Mouse (Mus musculus): Measurements from ENCODE around the gene Efcab14.

The Efcab14 gene

DNA sequence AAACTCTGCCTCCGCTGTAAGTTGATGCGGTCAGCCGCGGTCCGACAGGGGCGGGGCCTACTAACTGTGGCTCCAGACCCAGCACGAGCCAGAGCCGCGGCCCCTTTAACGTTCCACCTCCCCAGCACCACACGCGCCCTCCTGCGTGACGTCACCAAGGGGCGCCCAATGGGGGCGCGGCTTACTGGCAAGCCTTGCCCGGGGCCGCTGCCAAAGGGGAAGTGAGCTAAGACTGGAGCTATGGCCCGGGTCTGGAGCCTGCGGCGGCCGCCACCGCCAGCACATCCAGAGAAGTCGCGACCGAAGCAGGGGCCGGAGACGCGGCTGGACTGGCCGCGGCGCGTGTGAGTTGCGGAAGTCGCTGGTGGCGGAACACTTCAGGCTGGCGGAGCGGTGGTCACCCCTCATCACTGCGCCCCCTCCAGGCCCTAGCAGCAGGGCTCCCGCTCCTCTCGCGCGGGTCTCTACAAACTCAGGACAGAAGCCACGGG is at the start of gene Efcab14:
TSS of gene Efcab14 (plus strand) at position 194 of the 491 bp plus-strand sequence.
- DNase-seq (ENCODE audit: low read depth, low spot score), result peak; percentile 94

DNA sequence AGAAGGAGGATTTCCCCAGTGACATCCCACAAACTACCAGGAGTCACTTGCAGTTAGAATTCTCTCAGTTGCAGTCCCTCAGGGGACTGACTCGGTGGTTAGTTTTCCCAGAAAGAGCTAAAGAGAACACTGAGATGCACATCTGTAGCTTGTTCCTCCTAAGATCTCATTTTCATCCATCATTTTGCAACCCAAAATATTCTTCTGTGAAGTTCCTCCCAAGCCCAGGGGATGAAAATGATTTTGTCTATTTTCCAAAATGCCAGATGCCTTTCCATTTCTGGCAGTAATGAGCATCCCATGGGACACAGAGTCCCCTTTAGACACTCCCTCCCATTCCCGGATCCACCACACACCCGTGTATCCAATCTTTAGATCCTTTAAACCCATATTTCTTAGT is 36.1 kb upstream of the Efcab14 start:
- DNase-seq (ENCODE audit: low read depth, low spot score), result no peak

DNA sequence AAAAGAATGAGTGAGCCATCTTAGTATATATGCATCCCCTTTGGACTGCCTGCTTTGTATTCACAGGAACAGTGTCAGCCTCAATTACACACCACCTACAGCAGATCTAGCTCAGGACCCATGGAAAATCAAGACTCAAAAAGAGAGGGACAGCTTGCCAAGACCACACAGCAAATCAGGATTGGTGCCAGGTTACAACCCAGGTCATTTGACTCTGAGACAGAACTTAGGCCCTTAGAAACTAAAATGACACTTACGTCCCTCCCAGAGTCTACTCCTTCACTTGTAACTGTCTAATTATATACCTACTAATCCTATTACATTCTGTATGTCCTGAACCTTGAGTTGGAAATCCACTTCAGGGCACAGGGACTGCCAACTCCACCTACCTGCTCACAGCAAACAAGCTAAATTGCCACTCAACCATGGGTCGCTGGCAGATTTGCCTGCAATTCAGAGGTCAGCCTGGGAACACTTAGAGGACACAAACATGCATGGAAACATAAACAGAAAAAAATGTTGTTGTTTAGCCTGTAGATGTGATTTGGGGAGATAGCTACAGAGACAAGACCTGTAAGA is 33.5 kb upstream of the Efcab14 start:
- DNase-seq (ENCODE audit: low read depth, low spot score), result no peak

DNA sequence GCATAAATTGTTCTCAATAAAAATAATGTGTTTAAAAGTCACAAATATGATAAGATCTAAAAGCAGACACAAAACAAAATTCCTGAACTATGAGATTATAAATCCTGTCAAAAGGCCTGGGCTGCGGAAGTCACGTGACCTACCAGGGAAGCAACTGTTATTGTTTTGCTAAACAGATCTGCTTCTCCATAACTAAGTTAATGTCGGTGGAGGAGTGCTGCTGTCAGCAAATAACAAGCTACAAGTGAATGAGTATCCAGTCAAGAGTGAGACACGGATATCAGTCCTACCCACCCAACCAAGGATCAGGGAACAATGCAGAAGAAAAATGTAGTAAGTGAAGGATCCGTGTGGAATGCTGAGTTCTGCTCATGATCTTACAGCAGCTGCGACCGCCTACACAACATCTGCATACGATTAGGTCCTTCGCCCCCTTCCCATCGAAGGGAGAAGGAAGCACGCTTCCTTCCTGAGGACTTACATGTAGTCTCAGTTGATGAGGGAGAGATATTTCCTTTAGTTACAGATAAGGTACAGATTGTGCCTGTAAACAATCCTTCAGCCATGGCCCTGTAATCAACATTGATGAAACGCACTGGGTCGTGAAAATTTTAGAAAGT is 28.5 kb upstream of the Efcab14 start:
- no peak for DNase-seq (ENCODE audit: low read depth, low spot score)

DNA sequence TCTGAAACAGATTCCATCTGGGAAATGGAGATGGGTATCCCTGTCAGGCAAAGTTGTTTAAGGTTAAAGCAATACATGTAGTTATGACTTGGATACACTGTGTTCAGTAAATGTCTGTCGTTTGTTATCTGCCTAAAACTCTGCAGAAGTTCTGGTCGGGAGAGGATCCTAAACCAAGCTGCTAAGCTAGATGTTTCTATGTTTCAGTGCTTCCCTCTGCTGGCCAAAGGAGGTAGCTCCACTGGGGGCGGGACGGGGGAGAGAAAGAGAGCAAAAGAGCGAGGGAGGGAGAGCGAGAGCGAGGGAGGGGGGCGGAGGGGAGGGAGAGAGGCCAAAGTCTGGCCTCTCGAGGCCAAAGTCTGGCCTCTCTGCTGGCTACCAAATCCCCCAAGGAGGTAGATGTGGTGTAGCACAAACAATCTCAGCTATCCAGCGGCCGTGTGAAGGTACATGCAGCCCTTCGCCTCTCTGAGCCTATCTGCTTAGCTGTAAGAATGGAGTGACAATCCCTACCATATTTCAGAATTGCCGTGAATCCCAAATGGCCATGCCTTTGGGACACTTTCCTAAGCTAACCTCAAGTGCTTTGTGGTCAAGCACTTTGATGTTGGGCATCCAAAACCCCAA is 27.6 kb upstream of the Efcab14 start:
- DNase-seq (ENCODE audit: low read depth, low spot score), result peak; percentile 70

DNA sequence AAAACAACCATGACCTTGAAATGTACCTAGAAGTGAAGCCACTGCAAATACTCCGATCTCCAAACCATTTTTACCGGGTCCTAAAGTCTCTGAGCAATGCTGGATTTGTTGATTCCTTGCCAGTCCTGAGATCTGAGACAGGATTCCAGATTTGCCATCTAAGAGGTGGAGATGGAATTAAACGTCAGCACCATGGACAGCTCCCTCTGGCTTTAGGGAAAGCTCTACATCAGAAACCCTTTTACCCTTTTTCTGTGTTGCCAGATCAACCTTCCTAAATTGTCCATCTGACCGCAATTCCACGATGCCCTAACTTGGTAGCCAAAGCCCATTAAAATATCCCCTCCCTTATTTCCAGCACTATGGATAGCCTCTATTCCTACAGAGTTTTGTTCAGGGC is 8.8 kb upstream of the Efcab14 start:
- peak; percentile 60 for DNase-seq (ENCODE audit: low read depth, low spot score)

DNA sequence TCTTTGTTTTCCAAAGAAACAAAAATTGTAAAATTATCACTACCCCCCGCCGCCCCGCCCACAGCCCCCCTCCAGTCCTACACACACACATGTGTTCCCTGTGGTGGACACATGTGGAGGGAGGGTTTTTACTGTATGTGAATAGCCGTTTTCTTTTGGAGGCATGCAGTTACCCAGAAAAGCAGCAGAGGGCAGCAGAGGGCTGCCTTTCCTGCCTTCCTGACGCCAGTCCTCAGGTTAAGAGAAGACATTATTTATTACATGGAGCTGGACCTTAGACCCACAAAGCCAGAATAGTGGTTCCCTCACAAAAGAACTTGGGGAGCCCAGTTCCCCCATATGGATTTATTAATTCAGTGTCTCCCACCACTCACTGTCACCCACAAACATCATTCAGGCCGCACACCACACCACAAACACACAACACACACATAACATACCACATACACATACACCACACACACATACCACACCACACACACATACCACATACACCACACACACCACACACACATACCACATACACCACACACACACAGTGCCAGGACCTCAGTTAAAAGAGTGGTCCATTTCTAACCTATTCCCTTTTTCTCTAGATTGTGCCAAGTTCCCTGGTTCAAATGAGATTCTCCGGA is 5.8 kb upstream of the Efcab14 start:
- DNase-seq (ENCODE audit: low read depth, low spot score), result peak; percentile 88

DNA sequence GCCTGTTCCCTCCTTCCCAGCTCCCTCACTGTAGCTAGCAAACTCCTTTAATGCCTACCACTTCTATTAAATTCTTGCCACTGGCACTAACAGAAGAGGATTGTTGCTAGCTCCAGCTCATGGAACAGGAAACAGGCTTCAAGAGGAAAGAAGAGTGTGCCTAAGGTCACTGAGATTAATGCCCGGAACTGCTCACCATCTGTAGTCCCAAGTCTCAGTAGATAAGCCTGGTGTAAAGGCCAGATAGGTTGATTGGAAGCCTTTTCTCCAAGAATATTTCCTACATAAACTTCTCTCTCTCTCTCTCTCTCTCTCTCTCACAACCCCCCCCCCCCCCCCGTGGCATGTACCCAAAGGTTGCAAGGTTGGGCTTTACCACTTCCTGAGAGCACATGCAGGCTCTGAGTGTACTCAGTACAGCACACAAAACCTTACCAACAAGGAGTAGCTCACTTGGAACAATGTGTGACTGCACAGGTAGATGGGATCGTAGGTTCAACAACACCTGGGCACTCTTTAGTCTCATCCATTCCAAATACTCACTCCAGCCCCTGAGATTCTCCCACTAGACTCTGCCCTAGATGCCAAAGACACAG is 5.2 kb upstream of the Efcab14 start:
- DNase-seq (ENCODE audit: low read depth, low spot score), result peak; percentile 42

DNA sequence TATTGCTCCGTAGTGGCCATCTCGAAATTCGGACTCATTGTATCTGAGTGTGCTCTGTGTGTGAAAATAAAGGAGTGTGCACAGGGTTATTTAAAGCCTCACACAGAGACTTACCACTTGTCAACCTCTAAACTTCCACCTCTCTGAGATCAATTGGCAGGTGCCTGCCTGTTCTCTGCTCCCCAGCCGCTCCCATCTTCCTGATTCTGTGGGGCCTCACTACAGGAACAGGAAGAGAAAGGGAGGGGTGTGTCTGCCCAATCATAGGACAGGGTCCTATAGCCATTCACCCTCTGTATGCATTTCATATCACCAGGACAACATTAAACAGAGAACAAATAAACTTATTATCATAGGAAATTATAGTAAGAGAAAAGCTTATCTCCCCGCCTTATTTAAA is 3.8 kb upstream of the Efcab14 start:
- no peak for DNase-seq (ENCODE audit: low read depth, low spot score)

DNA sequence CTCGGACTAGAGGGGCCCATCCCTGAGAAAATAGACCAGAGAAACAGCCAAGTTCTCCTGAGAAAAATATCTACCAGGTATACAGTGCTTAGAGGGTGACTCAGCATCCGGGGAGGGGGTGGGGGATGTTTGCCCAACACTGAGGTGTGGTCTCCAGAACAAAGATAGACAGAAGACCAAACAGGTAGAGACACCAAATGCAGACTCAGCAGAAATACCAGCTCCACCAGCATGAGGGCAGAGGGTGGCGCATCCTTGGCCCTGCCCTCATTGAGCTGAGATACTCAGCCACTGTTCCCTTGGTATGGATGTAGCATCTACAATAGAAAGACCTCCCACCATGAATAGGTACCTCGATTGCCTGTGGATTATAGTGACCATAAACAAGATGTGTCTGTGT is 2.7 kb upstream of the Efcab14 start:
- no peak for DNase-seq (ENCODE audit: low read depth, low spot score)

DNA sequence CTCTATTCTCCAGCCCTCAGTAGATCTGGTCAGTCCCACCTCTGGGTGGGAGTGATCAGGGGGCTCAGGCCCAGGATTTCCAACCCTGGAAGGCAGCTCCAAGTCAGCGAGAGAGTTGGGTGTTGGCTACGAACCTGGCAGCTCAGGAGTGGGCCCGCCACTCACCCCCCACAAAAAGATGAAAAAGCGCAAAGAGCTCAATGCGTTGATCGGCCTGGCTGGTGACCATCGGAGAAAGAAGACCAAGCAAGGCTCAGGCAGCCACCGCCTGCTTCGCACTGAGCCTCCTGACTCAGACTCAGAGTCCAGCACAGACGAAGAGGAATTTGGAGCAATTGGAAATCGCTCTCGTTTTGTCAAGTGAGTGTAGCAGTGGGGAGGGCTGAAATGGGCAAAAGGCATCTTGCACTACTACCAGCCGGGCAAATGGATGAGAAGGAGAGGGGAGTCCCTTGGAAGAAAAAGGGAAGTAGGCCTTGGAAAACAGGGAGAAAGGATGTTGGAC is 989 bp downstream of the Efcab14 start:
- no peak for DNase-seq (ENCODE audit: low read depth, low spot score)

DNA sequence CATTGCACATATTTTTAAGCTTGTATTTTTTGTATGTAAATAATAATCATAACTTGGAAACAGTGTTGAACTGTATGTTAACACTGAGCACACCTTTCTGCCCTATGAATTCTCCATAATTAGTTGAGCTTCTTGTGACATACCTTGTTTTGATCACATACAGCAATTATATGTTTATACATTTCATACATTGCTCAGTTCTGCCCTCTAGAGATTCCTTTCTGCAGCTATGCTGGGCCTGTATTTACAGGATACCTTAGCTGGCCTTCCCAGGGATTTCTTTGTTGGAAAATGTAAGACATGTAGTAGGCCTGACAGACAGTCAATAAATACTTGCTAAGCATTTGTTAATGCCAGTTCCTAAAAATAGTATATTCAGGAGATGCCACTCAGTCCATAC is 5.1 kb downstream of the Efcab14 start:
- no peak for DNase-seq (ENCODE audit: low read depth, low spot score)

DNA sequence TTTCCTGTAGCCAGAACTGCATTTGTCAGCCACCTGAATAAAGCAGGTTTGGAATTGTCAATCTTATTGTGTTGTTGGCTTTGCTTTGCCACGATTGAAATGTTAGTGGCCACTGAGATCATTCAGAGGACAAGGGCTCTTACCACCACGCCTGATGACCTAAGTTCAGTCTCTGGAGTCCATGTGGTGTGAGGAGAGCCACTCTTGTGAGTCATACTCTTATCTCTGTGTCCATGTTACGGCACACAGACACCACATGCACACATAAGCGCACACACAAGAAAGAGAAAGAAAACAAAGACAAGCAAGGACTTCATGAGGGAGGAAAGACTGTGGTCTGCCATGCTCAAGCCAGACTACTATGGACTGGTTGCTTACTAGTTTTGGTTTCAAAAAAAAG is 5.6 kb downstream of the Efcab14 start:
- DNase-seq (ENCODE audit: low read depth, low spot score), result no peak

DNA sequence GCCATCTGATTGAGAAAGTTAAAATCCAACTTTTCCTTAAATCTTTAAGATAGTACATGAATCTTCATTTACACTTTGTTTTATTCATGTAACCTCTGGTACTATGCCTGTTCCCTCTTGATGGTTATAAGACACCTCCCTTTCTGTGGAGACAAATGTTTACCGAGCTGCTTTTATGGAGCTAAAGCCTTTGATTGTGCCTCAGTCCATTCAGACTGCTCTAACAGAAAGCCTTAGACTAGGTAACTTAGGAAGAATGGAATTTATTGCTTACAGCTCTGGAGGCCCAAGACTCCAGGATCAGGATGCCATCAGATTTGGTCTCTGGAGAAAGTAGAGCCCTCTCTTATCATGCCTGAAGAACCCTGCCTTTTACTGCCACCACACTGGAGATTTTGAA is 10.6 kb downstream of the Efcab14 start:
- no peak for DNase-seq (ENCODE audit: low read depth, low spot score)

DNA sequence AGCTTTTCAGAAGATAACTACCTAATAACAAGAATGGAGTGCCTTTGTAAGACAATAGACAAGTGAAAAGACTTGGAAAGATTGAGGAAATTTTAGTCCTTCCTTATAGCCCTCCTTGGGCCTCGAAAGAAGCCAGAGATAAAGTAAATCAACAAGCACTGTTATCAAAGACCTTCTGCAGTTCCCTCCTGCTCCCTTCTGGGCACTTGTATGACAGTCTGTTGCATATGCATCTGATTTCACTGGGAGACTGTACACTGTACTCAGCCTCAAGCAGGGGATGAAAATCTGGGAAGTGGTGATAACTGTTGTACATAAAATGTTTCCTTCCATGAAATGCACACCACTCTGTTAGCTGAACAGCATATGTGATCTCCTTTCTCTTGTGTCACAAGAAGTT is 11.8 kb downstream of the Efcab14 start:
- no peak for DNase-seq (ENCODE audit: low read depth, low spot score)

DNA sequence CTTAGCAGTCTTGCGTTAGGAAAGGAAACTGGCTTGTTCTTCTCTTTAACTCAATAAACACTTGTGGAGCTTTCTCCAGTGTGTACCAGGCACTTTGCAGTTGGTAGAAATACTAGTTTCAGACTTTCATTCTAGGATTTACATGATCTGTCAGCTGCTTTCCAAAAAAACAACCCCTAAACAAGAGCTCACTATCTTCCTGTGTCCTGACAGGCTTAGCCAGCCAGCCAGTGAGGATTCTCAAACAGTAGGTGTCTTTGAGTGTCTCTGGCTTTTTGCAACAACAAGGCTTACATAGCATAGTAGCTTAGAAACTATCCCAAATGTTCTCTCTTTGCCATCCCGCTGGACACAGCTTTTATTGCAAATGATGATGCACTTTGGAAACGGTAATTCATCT is 16.6 kb downstream of the Efcab14 start:
- no peak for DNase-seq (ENCODE audit: low read depth, low spot score)

DNA sequence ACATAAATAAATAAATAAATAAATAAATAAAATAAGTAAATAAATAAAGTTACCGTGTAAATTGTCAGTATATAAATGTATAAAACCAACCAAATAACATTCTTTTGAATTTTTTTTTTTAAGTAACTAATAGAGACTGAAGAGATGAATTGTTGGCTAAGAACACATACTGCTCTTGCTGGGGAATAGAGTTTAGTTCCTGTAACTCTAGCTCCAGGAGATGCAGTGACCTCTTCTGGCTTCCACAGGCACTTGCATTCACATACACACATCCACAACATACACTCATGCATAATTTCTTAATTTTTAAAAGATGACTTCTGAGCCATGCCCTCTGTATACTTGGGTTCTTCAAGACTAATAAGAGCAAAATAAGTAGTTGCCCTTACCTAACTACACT is 17.3 kb downstream of the Efcab14 start:
- DNase-seq (ENCODE audit: low read depth, low spot score), result no peak

DNA sequence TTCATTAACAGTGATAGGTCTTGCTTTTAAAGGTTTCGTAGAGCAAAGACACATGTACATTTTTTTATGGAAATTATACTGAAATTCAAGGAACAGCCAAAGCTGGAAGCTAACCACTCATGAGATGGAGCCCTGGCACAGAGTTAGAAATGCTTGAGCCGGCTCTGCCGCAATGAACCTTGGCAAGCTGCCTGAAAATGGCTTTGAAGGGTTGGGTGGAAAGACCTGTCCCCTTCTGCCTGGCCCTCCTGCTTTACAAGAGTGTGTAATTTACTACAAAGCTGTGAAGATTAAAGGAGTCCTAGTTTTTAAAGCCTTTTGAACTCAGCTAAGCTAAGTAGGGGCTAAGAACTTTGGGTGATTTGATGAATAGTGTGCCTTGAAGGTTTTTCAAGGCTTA is 23.7 kb downstream of the Efcab14 start:
- DNase-seq (ENCODE audit: low read depth, low spot score), result no peak

DNA sequence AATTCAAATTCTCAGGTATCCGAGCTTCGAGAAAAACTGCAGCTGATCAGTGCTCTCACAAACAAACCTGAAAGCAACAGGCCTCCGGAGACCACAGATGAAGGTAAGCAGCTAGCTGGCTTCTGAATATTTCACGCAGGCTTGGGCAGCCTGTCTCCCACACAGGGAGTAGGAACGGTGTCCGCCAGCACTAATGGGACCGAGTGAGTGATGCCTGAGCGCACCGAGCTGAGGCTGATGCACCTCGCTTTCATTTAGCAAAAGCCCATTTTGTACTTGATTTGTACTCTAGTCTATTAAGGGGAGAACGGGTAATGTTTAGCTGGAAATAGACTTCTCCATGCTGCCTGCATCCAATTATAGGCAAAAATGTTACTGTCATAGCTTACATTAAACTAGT is 27.0 kb downstream of the Efcab14 start:
- no peak for DNase-seq (ENCODE audit: low read depth, low spot score)

DNA sequence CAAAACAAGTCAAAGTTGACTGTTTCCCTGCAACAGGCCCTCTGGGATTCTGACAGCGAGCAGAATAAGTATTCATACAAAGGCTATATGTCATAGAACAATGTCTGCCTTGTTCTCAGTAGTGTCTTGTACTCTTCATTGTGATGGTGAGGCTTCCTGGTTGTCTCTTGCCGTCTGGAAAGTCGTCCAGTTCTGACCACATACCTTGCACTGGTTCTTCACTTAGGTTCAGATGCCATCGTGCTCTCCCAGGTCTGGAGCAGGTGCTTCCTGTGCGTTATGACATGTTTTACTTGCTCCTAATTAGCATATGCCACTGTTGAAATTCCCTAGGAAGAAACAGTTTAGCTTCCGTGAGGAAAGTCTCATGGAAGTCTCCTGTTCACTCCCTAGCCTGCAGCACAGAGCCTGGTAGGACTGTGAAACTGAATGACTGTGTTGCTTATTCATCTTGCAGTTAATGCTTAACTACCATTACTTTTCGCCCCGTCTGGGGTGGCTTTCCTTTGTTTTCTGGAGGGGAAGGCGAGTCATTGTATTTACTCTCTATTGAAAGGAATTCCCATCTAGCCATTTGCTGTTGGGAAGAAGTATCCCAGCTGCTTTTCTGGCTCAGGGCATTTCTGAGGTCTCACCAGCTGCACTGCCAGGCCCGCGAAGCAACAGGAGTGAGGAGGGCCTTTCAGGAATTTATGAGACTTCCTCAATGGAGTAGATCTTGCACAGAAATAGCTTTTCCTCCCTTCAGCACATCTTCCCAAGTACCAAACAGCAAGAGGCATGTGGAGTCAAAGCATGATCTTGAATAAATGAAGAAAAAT is 30.3 kb downstream of the Efcab14 start:
- DNase-seq (ENCODE audit: low read depth, low spot score), result no peak

DNA sequence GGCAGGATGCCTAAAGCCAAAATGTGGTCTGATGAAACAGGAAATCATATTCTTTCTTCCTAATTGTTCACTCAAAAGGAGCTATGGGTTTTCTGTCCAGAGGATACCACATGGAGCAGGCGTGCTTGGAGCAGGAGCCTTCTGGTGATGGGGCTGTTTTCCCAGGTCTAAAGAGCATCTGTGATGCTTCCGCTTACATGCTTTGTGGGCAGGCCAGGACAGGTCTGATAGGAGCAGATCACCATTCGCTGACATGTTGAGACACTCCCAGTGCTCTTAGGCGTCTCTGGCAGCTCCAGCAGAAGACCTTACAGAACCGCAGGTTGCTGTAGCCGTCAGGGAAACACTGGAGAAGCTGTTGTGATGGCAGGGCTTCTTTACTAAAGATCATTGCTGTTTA is 37.5 kb downstream of the Efcab14 start:
- DNase-seq (ENCODE audit: low read depth, low spot score), result no peak
